Mouse (Mus musculus) liver, adult 2 months (tissue): ENCODE data around the gene Plekhg4.

Source experiments
- CTCF ChIP-seq: fragments of 200-500 bp; IDR thresholded peaks from 2 replicates; pipeline ENCODE4 v1.5.1; 2011; ENCODE audit warnings: low read depth, low read length, control low read depth
- POLR2A ChIP-seq: fragments of 200-500 bp; IDR thresholded peaks from 2 replicates; pipeline ENCODE4 v1.6.1; 2011; ENCODE audit warnings: low read length, control low read depth; ENCODE audit not compliant: insufficient read depth; ENCODE audit errors: extremely low read depth

DNA sequence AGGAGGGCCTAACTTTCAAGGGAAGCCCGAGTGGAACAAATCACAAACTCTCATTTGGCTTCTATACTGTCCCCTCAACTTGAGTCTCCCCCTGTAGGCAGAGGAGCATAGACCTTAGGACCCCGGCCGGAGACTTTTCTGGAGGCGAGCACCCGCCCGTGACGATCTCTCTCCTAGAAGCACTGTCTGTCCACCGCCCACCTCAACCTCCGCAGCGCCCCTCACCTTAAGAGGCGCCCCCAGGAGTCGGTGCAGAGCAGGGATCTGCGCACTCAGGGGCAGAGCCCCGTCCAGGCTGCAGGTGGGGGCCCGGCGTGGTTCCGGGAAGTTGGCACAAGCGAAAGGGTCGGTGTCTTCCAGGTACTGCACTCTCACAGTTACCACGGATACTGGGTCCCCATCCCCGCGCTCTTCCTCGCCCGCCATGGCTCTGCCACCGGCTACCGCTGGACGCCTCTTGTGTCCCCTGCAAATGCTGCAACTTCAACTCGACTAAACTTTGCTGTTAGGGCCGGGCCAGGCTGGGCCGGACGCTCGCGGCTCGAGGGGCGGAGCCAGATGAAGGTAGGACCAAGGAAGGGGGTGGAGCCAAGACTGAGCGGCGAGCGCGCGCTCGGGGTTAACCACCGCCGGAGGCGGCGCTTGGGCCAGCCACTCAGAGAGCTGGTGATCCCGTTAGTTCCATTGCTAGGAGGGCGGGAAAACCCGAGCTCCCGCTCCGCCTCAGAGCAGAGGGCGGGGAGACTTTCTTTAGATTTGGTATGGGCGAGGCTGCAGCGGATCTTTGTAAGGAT, 25.4 kb upstream of the Plekhg4 start, which contains the start of gene Fhod1:
- peak; percentile 56 for TF ChIP-seq POLR2A
- no peak for TF ChIP-seq CTCF
